Mouse (Mus musculus): Measurements from ENCODE around the gene Apoe. TPM values are rescaled to one million over a fixed set of nuclear protein-coding genes. Genes with fewer than 3 reads are reported as not detected.
A peak's percentile ranks its signal among the peaks of the same experiment; 100 is the strongest.

The Apoe gene
- polyA plus RNA-seq, 1 experiment from 2014 or later: 200 TPM

GRCm38 (mm10) chr7:19714836-19715235 lies 15.8 kb upstream of the Apoe start:
- peak overlapping the region; percentile 100 for H3K4me3 ChIP-seq
- peak overlapping the region; percentile 98 for H3K9ac ChIP-seq
- ATAC-seq (ENCODE audit: insufficient number of reproducible peaks, insufficient read depth, low FRiP score, low TSS enrichment, low read depth): no peak
- under 1% methylated on average over 39 of the region's 39 CpGs for WGBS
- H3K27ac ChIP-seq: peak overlapping the region; percentile 72
- peaks cover 61% of the 10 kb centered on the region for H3K36me3 ChIP-seq
- no peaks in the 10 kb centered on the region for H3K27me3 ChIP-seq
- H3K9me3 ChIP-seq: no peaks in the 10 kb centered on the region
- H3K4me2 ChIP-seq: peak overlapping the region; percentile 92
- H3K4me1 ChIP-seq: peaks cover 19% of the 10 kb centered on the region

DNA sequence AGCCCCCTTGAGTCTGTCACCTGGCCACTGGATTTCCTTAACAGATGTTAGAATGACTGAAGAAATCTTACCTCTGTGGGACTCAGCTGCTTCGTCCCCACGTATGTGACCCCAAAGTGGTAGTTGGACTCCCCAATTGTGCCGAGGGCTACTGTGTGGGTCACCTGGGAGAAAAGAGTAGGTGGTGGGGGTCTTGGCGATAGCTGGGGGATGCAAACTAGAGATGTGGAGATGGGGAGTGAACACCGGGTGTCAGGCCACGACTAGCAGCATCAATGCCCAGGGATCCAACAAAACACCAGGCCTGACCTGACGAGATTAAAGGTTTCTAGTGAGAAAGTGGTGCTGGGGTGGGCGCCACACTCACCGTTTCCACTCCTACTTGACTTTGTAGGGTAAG lies 14.6 kb upstream of the Apoe start:
- no peaks in the 10 kb centered on the region for H3K9me3 ChIP-seq
- 87% methylated on average over 9 of the region's 9 CpGs for WGBS
- no peak for ATAC-seq (ENCODE audit: insufficient number of reproducible peaks, insufficient read depth, low FRiP score, low TSS enrichment, low read depth)
- peaks cover 64% of the 10 kb centered on the region for H3K36me3 ChIP-seq
- no peak overlapping the region for H3K27ac ChIP-seq
- no peak overlapping the region; the same call in 1 of the 2 replicates for H3K9ac ChIP-seq
- no peaks in the 10 kb centered on the region for H3K27me3 ChIP-seq
- H3K4me3 ChIP-seq: peak overlapping the region; percentile 100; the same call in 1 of the 2 replicates
- H3K4me1 ChIP-seq: peaks cover 19% of the 10 kb centered on the region
- peak overlapping the region; percentile 92 for H3K4me2 ChIP-seq

DNA sequence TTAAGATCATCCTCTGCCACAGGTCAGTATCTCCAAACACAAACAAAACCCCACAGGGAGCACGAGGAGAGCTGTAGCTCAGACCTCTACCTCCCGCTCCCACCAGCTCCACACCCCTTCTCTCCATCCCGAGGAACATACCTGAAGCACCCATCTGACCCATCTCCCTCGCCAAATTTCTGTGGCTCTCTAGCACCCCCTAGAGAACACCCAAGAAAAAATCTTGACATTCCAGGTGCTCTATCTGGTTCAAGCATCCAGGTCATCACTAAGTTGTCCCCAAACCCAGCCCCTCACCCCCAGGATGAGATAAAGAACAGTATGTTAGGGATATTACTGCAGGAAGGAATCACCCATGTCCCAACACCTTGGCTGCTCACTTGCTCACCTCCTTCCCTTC lies 14.2 kb upstream of the Apoe start:
- Histone ChIP-seq H3K27ac (no peak overlapping the region), H3K27me3 (no peaks in the 10 kb centered on the region), H3K4me1 (peaks cover 19% of the 10 kb centered on the region), H3K36me3 (peaks cover 64% of the 10 kb centered on the region), H3K4me2 (no peak overlapping the region), H3K9me3 (no peaks in the 10 kb centered on the region), H3K9ac (no peak overlapping the region; the same call in 1 of the 2 replicates), H3K4me3 (no peak overlapping the region)
- no peak for ATAC-seq (ENCODE audit: insufficient number of reproducible peaks, insufficient read depth, low FRiP score, low TSS enrichment, low read depth)
- WGBS: 53% methylated on average over 4 of the region's 4 CpGs

GRCm38 (mm10) chr7:19712414-19712813 lies 13.4 kb upstream of the Apoe start:
- H3K4me1 ChIP-seq: peaks cover 19% of the 10 kb centered on the region
- no peak overlapping the region for H3K9ac ChIP-seq
- H3K4me2 ChIP-seq: no peak overlapping the region
- no peaks in the 10 kb centered on the region for H3K27me3 ChIP-seq
- no peak for ATAC-seq (ENCODE audit: insufficient number of reproducible peaks, insufficient read depth, low FRiP score, low TSS enrichment, low read depth)
- no peak overlapping the region for H3K27ac ChIP-seq
- 68% methylated on average over 4 of the region's 4 CpGs for WGBS
- H3K9me3 ChIP-seq: no peaks in the 10 kb centered on the region
- peaks cover 67% of the 10 kb centered on the region for H3K36me3 ChIP-seq
- H3K4me3 ChIP-seq: no peak overlapping the region

GRCm38 (mm10) chr7:19710650-19711049 lies 11.7 kb upstream of the Apoe start:
- H3K4me3 ChIP-seq: no peak overlapping the region
- 92% methylated on average over 10 of the region's 10 CpGs for WGBS
- peaks cover 13% of the 10 kb centered on the region for H3K4me1 ChIP-seq
- no peak overlapping the region for H3K4me2 ChIP-seq
- H3K9me3 ChIP-seq: no peaks in the 10 kb centered on the region
- H3K27ac ChIP-seq: no peak overlapping the region
- ATAC-seq (ENCODE audit: insufficient number of reproducible peaks, insufficient read depth, low FRiP score, low TSS enrichment, low read depth): no peak
- H3K36me3 ChIP-seq: peaks cover 77% of the 10 kb centered on the region
- no peaks in the 10 kb centered on the region for H3K27me3 ChIP-seq
- H3K9ac ChIP-seq: no peak overlapping the region

DNA sequence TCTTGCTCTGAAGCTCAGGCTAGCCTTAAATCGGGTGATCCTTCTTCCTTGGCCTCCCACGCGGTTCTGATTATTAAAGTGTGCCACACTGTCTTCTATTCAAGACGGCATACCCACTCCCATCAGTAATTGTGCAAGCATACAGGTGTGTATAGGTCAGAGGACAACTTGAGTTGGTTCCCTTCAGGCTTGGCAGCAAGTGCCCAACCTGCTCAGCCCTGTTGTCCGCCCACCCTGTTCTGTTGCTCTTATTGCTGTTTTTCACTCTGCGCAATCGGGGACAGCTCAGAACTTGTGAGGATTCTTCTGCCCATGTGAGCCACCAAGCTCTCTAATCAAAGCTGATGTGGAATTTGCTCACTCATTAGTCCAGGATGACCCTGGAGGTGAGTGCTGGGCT lies 6.3 kb upstream of the Apoe start:
- peaks cover 82% of the 10 kb centered on the region for H3K36me3 ChIP-seq
- H3K9me3 ChIP-seq: no peaks in the 10 kb centered on the region
- H3K4me2 ChIP-seq: no peak overlapping the region
- H3K4me1 ChIP-seq: peaks cover 6% of the 10 kb centered on the region
- H3K27me3 ChIP-seq: no peaks in the 10 kb centered on the region
- 94% methylated on average over 7 of the region's 7 CpGs for WGBS
- no peak overlapping the region for H3K27ac ChIP-seq
- H3K9ac ChIP-seq: no peak overlapping the region
- no peak overlapping the region for H3K4me3 ChIP-seq
- ATAC-seq (ENCODE audit: insufficient number of reproducible peaks, insufficient read depth, low FRiP score, low TSS enrichment, low read depth): no peak

- H3K4me1 ChIP-seq: peaks cover 9% of the 10 kb centered on the region
- H3K9me3 ChIP-seq: no peaks in the 10 kb centered on the region
- no peak overlapping the region for H3K27ac ChIP-seq
- H3K4me3 ChIP-seq: no peak overlapping the region
- H3K36me3 ChIP-seq: peaks cover 76% of the 10 kb centered on the region
- no peak overlapping the region for H3K9ac ChIP-seq
- H3K27me3 ChIP-seq: no peaks in the 10 kb centered on the region
- 92% methylated on average over 4 of the region's 4 CpGs for WGBS
- no peak overlapping the region for H3K4me2 ChIP-seq
- ATAC-seq (ENCODE audit: insufficient number of reproducible peaks, insufficient read depth, low FRiP score, low TSS enrichment, low read depth): no peak
These were observed 5.5 kb upstream of the Apoe start for GRCm38 (mm10) chr7:19704475-19704874.

DNA sequence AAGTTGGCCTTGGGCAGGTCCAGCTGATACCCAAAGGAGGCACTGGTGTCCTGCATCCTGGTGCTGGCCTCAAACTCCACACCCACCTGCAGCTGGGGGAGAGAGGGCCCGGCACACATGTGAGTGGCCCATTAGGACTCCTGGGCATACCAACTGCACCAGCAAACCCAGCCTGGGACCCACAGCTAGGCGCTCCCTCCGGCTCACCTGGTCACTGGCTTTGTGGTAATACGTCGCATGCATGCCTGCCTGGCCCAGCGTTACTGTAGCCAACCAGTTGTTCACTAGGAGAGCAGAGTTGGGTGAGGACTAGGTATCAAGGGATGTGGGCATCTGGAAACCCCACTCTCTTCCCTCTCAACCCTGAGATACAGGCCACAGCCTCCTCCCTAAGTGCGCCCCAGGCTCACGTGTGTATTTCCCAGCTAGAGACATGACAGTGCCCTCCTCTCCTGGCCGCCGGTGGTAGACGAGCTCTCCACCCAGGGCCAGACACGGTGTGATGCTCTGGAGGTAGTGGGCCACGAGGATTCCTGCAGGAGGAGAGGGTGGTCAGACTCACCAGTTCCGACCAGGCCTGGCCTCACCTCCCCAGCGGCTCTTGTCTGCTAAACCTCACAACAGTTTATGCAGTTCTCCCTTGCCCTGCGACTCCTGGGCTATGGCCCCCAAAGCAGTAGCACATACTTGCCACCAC lies 4.0 kb upstream of the Apoe start:
- H3K27me3 ChIP-seq: no peaks in the 10 kb centered on the region
- no peak for ATAC-seq (ENCODE audit: insufficient number of reproducible peaks, insufficient read depth, low FRiP score, low TSS enrichment, low read depth)
- 90% methylated on average over 16 of the region's 16 CpGs for WGBS
- no peak overlapping the region for H3K27ac ChIP-seq
- H3K4me1 ChIP-seq: peaks cover 23% of the 10 kb centered on the region
- no peaks in the 10 kb centered on the region for H3K9me3 ChIP-seq
- H3K36me3 ChIP-seq: peaks cover 63% of the 10 kb centered on the region
- no peak overlapping the region for H3K4me3 ChIP-seq
- H3K9ac ChIP-seq: no peak overlapping the region
- H3K4me2 ChIP-seq: no peak overlapping the region

DNA sequence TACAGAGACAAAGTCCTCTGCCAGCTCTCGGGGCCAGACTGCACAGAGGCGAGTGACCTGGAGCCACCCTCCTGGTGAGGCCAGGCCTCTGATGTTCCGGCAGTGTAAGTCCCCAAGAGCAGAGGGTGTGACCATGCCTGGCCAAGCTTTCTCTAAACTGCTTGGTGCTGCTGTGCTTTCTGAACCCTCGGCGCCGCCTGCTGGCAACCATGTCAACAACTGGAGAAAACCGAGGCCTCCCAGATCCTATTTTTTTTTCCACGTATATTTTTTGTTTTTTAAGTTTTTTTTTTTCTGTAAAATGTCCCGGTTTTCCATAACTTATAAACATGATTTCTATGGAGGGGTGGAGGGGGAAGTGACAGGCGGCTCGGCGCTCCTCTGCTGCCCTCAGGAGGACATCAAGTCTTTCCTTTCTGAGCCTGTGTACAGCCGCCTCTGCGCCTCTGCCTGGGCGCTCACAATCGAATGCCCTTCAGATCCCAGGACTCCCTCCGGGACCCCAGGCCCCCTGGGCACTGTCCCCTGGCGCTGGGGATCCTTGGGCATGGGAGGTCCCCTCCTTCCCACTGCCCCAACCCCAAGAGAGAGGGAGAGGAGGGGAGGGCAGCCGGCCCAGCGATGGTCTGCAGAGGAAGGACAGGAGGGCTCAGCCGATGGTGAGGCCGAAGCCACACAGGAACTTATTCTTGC lies 2.2 kb upstream of the Apoe start:
- no peaks in the 10 kb centered on the region for H3K27me3 ChIP-seq
- H3K4me3 ChIP-seq: no peak overlapping the region
- peaks cover 25% of the 10 kb centered on the region for H3K4me1 ChIP-seq
- peak; percentile 50 for ATAC-seq (ENCODE audit: insufficient number of reproducible peaks, insufficient read depth, low FRiP score, low TSS enrichment, low read depth)
- H3K27ac ChIP-seq: peak overlapping the region; percentile 51; the same call in 1 of the 2 replicates
- no peak overlapping the region for H3K9ac ChIP-seq
- WGBS: 31% methylated on average over 22 of the region's 22 CpGs
- H3K4me2 ChIP-seq: peak overlapping the region; percentile 28; the same call in 1 of the 2 replicates
- H3K9me3 ChIP-seq: peaks cover 7% of the 10 kb centered on the region; the same call in 1 of the 2 replicates
- H3K36me3 ChIP-seq: peaks cover 58% of the 10 kb centered on the region

GRCm38 (mm10) chr7:19700299-19701068 lies 1.5 kb upstream of the Apoe start:
- Histone ChIP-seq H3K27me3 (no peaks in the 10 kb centered on the region), H3K9me3 (peaks cover 7% of the 10 kb centered on the region; the same call in 1 of the 2 replicates), H3K4me1 (peaks cover 25% of the 10 kb centered on the region), H3K9ac (no peak overlapping the region), H3K4me2 (peak overlapping the region; percentile 28; the same call in 1 of the 2 replicates), H3K36me3 (peaks cover 59% of the 10 kb centered on the region), H3K27ac (peak overlapping the region; percentile 51; the same call in 1 of the 2 replicates), H3K4me3 (no peak overlapping the region)
- WGBS: 62% methylated on average over 12 of the region's 12 CpGs
- no peak for ATAC-seq (ENCODE audit: insufficient number of reproducible peaks, insufficient read depth, low FRiP score, low TSS enrichment, low read depth)

DNA sequence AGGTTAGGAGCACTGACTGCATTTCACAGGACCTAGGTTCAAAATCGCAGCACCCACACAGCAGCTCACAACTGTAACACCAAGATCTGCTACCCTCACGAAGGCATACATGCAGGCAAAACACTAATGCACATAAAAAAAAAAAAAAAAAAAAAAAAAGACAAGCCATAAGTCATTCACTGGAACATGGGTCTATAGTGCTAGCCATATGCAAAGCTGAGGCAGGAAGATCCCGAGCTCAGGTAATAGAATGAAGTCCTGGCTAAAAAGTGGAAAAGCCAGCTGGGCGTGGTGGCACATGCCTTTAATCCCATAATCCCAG lies 800 bp upstream of the Apoe start:
- H3K27ac ChIP-seq: no peak overlapping the region
- H3K4me2 ChIP-seq: peak overlapping the region; percentile 83; the same call in 1 of the 2 replicates
- peaks cover 7% of the 10 kb centered on the region; the same call in 1 of the 2 replicates for H3K9me3 ChIP-seq
- peaks cover 52% of the 10 kb centered on the region for H3K36me3 ChIP-seq
- no peaks in the 10 kb centered on the region for H3K27me3 ChIP-seq
- H3K9ac ChIP-seq: no peak overlapping the region
- ATAC-seq (ENCODE audit: insufficient number of reproducible peaks, insufficient read depth, low FRiP score, low TSS enrichment, low read depth): no peak
- peaks cover 25% of the 10 kb centered on the region for H3K4me1 ChIP-seq
- 80% methylated on average over 4 of the region's 4 CpGs for WGBS
- H3K4me3 ChIP-seq: no peak overlapping the region

Data from embryonic facial prominence, embryonic 13.5 days (tissue).